Mouse (Mus musculus): ENCODE measurements around the gene Ankrd16. TPM values are rescaled to one million over a fixed set of nuclear protein-coding genes. Genes with fewer than 3 reads are reported as not detected.

Ankrd16 gene
- total RNA-seq, 4 experiments from 2014 or later, result 49.0 to 65.8 (median 61.4) TPM

Other genes starting within 250 kb of the Ankrd16 start
- 10 to 100 TPM; 42.5 to 50.7 (median 45.4) TPM for gene Pfkfb3, start 223.8 kb upstream of the Ankrd16 start, total RNA-seq (2022)
- 10 to 100 TPM; 77.7 to 95.8 (median 87.4) TPM for gene Rbm17, start 173.7 kb upstream of the Ankrd16 start, total RNA-seq (2022)
- not detected for gene Gm17490, start 151.6 kb upstream of the Ankrd16 start, total RNA-seq (2022)
- gene Il2ra, start 135.1 kb upstream of the Ankrd16 start, total RNA-seq (2022), result under 1 TPM in 3 of 4 experiments, not detected in 1; 0.08 to 0.13 (median 0.09) TPM
- gene Il15ra, start 72.6 kb upstream of the Ankrd16 start, total RNA-seq (2022), result 10 to 100 TPM in 2 of 4 experiments, 1 to 10 TPM in 2; 7.1 to 14.0 (median 10.0) TPM
- 10 to 100 TPM; 68.9 to 94.6 (median 72.0) TPM for gene Fbh1, start 294 bp upstream of the Ankrd16 start, total RNA-seq (2022)